Mouse (Mus musculus) erythroblast, embryonic 14.5 days (primary cell): ENCODE measurements around the gene Rnf144b.

Experiments used
- GATA1 ChIP-seq: IDR thresholded peaks from 2 replicates; pipeline ENCODE4 v1.6.1; 2012; ENCODE audit warnings: low read length, inconsistent platforms, mixed read lengths
- TAL1 ChIP-seq: IDR thresholded peaks from 3 replicates; pipeline ENCODE4 v1.6.1; 2012; ENCODE audit warnings: low read length, inconsistent platforms, mixed read lengths

DNA sequence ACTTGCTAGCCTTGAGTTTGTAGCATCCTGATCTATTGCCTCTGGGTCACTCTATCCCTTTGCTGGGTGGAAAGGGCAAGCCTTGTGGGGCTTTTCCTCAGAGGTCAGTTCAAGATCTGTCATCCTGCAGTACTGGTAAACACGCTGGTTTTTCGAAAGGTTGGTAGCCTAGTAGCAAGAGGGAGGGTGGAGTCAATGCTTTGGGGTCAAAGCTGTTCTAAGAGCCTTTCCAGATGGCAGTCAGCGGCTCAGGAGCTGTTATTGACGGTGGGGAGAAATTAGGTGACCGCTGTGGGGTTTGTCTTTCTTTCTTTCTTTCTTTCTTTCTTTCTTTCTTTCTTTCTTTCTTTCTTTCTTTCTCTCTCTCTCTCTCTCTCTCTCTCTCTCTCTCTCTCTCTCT, 34.4 kb downstream of the Rnf144b start:
- no peak for TF ChIP-seq TAL1
- no peak for TF ChIP-seq GATA1
